Mouse (Mus musculus): ENCODE data around the gene Gfer.
"Not testable (repeated sequence)": the region's sequence is repeated elsewhere in the genome, so short reads cannot be mapped to it uniquely, and the experiment has no call there.

Gene Gfer

DNA sequence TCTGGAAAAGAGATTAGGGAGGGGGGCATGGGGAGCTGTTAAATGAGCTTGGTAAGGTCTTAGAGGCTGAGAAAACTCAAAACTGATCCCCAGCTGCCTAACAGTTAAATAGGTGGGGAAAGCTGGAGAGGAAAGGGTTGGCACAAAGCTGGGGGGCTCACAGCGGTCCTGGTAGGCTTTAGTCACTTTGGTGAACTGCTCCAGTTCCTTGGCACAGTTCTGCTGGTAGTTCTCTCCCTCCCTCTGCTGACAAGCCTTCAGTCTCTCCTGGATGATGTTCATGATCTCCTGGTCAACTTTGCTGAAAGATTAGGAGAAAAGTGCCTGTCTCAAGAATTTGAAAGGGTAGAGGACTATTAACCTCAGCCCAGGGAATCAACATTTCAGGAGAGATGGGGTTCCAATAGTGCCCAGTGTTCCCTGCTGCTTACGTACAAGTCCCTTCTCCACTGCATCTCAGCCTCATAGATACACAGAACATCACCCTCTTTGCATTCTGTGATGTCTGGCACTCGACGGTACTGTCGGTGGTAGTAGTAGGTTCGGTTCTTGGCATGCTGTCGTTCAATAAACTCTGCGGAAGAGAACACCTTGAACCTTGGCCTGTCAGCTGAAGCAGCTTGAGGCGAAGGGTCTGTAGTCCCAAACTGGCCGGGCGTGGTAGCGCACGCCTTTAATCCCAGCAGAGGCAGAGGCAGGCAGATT lies 26.4 kb upstream of the Gfer start:
- DNase-seq, result no peak

DNA sequence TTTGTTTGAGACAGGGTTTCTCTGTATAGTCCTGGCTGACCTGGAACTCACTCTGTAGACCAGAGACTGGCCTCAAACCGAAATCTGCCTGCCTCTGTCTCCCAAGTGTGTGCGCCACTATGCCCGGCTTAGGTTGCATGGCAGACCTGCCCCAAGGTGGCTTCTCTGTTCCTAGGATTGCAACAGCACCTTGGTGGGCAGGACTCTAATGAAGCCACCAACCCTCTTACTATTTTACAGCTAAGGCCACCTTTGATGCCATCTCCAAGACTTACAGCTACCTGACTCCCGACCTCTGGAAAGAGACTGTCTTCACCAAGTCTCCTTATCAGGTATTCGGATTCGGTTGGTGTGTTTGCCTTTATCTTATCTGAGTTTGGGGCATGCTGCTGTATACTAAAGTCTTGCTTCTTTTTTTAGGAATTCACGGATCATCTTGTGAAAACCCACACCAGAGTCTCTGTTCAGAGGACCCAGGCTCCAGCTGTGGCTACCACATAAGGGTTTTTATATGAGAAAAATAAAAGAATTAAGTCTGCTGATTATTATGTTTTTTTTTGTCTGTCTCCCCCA lies 25.5 kb upstream of the Gfer start:
- DNase-seq, result not testable (repeated sequence)

DNA sequence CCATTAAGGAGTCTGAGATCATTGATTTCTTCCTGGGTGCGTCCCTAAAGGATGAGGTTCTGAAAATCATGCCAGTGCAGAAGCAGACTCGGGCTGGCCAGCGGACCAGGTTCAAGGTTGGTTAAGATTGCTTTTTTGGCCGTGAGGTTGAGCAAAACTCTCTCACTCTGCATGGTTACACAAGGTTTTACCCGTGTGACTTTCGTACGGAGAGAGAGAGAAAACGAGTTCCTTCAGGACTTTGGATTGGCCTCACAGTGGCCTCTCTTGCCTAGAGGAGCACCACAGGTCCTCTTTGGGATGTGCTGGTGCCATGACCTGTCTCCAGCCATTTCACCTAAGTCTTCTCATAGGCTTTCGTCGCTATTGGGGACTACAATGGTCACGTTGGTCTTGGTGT lies 24.7 kb upstream of the Gfer start:
- peak in 1 of 2 experiments; percentile 23 for DNase-seq

DNA sequence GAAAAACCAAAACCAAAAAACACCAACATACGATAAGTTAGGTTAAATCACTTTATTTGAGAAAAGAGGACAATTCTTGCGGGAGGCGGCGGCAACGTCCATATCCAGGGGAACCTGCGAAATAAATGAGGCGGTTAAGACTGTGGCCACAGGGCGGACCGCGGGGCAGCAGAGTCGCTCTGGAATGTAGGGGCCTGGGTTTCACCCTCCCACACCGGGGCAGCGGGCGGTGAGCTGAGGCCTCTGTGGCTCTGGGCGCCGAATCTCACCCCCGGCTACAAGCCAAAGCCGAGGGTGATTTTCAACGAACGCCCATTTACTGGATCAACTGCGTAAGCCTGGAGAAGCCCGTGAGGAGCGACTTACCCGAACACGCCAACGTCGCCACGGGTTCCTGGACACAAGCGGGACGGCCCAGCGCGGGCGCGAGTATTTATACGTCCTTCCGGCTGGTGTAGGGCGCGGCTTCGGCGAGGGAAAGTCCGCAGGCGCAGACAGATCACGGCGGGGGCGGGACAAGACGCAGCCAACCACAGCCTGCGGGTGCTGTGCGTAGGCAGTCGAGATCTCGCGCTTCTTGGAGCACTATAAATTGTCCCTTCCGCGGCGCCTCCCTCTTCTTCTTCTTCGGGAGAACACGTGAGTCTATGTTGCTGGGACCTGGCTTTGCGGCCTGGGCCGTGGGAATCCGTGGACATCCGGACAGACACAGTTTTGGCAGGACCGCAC lies 23.7 kb upstream of the Gfer start:
- DNase-seq, result peak; percentile 96 to 97

DNA sequence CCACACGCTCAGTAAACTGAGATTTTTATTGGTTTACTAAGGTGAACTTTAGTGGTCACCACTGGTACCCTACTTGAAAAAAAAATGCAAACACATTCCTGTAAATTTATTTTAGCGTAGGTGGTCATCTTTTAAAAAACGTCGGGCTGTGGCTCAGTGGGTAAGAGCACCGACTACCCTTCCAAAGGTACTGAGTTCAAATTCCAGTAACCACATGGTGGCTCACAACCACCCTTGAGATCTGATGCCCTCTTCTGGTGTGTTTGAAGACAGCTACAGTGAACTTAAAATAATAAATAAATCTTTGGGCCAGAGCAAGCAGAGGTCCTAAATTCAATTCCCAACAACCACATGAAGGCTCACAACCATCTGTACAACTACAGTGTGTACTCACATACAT lies 23.0 kb upstream of the Gfer start:
- not testable (repeated sequence) for DNase-seq

DNA sequence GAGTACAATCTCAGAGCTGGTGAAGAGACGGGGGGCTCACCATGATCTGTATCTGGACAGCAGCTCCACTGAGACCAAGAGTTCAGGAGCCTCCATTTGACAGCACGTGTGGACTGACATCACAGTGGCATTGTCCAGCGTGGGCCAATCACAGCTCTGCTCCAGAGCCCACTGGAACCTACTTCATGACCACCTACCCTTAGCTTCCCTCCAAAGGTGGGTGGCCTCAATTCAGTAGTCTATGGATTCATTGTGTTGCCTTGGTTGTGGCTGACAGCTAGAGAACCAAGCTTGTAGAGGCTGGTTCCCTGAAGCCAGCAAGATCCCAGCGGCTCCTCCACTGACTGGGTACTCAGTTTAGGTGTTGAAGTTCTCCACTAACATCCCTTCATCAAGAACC lies 22.0 kb upstream of the Gfer start, which contains the start of the genes Rnf151 and Rps2:
Rnf151 (minus strand) TSS at position 121 of the 400 bp plus-strand sequence.
Rps2 (plus strand) TSS at position 174 of the 400 bp plus-strand sequence.
- no peak for DNase-seq

DNA sequence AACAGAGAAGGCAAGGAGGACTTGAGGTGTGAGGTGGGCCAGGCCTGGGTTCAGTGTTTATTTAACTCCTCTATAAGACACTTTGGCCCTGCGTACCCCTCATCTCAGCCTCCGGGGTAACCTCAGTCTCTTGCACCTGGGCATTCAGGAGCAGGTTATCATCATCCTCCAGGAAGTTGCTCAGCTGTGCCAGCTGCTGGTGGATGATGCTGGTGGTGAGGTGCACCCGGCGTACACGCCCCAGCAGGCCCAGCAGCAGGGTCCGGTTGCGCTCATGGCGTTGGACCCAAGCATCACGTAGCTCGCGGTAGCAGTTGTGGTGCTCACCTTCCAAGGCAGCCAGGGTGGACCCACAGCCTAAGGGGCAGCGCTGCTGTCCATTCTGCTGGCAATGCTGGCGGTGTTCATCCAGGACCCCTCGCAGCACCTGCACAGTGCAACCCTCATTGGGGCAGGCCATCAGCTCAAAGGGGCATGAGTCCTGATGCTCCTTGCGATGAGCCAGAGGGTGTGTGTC lies 20.3 kb upstream of the Gfer start:
- no peak for DNase-seq

DNA sequence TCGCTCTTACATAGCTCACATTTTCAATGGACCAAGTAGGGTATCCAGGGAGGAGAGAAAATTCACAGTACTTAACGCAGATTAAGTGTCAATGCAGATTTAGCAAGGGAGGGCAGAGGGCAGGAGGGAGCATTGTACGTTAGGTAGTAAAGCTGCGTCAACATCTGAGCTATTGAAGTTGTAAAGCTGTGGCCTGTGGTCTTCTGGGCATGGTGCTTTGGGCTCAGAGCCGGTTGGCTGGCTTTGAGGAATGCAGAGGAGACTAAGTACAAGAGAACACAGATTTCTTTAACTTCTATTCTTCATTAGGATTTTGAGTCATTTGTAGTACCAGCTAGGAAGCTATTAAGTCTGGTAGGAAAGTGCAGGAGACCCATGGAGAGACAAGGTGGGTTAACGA lies 19.6 kb upstream of the Gfer start:
- DNase-seq, result no peak

DNA sequence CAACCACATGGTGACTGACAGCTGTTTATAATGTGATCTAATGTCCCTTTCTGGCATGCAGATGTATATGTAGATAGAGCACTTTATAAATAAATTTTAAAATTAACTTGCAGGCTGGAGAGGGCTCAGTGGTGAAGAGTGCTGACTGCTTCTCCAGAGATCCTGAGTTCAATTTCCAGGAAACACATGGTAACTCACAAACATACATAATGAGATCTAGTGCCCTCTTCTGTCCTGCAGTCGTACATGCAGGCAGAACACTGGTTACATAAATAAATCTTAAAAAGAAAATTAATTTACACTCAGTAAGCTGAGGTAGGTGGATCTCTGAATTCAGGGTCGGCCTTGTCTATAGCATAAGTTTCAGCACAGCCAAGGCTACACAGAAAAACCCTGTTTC lies 12.7 kb upstream of the Gfer start:
- DNase-seq, result no peak

DNA sequence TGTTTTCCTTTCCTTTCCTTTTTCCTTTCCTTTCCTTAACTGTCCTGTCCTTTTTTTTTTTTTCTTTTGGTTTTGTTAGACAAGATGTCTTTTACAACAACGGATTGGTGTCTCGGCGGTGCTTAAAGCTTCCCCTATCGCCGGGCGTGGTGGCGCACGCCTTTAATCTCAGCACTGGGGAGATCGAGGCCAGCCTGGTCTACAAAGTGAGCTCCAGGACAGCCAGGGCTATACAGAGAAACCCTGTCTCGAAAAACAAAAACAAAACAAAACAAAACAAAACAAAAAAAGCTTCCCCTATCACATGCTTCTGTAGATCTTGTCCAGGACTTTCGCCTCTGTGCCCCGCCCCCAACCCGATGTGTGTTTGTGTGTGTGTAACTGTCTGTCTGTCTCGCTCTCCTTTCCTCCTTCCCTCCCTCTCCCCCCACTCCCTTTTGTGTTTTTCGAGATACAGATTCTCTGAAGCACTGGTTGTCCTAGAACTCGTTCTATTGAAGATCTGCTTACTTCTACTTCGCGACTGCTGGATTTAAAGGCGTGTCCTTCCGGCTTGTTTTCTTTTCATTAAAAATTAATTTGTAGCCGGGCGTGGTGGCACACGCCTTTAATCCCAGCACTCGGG lies 12.0 kb upstream of the Gfer start:
- peak in 1 of 2 experiments; percentile 41 for DNase-seq

DNA sequence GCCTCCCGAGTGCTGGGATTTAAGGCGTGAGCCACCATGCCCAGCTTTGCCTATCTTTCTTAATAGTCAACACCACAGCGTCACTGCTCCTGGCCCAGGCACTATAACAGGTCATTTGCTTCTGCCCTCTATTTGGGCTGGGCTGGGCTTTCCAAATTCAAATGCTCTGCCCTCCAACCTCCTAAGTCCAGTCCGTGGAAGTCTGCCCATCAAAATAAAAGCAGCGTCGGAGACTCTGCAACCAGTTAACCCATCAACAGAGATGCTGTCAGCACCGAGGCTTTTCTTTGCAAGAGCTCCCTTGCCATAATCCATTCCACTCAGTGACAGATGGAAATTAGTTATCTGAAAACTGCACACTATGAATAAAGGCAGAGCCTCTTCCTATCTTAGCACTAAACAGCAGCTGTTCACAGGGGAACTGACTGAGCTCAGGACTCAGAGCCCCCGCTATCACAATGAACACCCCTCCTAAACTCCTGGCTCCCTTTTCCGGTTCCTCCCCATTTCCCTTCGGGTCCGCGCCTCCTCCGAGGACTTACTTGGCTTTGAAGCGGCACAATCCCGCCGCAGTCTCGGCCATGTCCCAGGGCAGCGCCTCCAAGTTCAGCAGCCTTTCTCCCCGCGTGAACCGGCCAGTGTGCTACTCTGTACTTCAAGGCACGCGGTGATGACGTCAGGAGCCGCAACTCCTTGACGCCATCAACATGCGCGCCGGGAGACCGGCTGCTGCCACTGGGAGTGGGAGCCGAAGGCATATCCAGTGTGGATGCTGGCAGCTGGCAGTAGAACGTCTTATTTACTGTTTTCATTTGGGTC lies 11.2 kb upstream of the Gfer start, which contains the start of gene Tbl3:
Tbl3 (minus strand) TSS at position 679 of the 819 bp plus-strand sequence.
- peak; percentile 95 for DNase-seq

DNA sequence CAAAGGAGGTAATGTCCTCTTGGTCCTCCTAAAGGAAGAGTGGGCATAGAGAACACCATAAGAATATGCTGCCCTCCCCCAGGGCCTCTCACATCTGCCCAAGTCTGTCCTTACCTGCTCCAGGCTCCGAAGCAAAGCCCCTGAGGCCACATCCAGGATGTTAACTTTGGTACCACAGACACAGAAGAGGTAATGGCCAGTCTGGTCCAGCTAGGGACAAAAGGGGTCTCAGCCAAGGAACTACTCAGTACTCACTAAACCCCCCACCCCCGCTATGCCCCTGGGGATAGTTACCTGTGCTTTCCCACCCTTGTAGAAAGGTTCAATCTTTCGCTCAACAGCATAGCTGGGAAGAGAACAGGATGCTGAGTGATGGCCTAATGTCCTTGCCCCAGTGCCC lies 9.9 kb upstream of the Gfer start:
- no peak for DNase-seq

DNA sequence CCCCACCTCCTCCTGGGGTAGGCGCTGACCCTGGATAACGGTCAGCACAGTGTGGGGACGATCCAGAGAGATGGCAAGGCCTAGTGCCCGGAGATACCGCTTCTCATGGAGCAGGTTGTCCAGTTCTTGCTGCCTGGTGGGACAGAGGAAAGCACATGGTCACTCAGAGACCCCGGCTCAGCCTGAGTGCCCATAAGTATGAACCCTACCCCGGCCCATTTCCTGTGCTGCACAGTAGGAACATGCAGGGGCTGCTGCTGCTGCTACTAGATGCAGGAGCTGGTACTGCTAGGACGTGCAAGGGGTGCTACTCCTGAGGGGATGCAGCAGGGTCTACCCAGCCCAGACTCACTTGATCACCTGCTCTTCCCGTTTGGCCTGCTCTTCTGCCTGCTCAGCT lies 5.3 kb upstream of the Gfer start:
- no peak for DNase-seq

DNA sequence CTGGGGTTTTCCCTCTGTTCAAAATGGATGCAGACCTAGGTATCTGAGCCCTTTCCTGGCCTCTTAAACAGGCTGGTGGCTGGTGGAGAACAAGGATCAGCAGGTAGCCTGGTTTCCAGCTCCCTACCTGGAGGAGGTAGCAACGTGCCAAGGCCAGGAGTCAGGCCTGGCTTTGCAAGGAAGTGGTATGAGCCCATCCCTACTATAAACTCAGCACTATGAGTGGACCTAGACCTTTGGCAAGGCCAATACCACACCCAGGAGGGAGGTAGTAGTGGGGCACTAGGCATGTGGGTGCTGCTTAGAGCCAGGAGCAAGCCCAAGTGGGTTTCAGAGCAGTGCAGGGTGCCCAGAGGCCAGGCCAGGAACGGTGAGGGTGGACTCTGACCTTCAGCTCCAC lies 3.5 kb upstream of the Gfer start:
- no peak for DNase-seq

DNA sequence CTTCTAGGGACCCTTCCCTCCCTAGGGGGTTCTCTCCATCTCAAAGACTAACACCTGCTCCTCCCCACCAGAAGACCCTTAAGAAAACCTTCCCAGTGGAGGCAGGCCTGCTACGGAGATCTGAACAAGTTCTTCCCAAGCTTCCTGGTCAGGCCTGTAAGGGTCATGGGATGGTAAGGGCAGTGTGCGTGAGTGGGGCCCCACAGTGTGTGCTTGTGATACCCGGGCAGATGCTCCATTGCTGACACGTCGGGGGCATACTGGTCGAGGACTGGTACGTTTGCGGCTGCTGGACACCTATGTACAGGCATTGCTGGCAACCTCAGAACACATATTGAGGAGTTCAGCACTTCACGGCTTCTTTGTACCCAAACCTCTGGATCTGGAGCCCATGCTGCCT lies 2.8 kb upstream of the Gfer start:
- DNase-seq, result no peak

DNA sequence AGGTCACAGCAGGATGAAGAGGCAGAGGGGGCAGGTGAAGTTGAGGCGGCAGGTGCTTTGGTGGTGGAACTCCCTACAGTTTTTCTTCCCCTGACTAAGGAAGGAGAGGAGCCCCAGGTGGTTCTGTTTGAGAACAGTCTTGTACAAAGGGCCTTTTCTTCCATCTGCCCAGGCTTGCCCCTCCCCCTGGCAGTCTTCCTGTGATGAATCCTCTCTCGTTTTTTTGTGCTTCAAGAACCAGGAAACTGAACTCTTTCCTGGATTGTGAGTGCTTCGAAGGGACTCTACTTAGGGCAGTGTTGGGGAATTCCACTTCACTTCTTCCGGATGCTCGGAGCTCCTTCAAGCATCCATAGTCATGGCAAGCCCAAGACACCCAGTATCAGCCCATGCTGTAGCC lies 2.0 kb upstream of the Gfer start:
- DNase-seq, result no peak

DNA sequence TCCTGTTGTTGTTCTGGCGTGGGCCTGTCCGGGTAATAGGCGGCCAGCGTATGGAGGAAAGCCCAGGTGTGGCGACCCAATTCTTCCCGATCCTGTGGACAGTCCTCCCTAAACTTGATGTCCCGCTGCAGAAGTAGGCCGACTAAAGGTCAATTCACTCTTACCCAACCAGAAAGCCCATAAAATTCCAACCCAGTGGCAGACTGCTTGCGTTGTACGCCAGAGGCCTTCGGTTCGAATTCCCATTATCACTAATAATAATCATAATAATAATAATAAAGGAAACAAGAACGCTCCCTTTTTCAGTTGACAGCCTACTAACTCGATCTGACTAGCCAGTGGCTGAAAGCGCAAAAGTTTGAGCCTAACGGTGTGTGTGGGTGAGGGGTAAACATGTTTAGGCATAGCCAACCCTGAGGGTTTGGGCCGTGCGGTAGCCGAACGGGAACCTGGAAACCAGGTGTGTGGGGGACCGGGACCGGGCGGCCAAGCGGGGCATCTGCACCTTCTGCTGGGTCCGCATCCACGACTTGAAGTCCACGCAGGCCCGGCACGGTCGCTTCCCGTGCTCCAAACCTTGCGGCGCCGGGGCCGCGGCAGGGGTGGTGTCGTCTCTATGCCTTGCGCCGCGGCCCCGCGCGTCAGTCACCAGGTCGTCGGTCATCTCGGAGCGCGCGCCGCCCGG lies 488 bp downstream of the Gfer start:
- no peak for DNase-seq

DNA sequence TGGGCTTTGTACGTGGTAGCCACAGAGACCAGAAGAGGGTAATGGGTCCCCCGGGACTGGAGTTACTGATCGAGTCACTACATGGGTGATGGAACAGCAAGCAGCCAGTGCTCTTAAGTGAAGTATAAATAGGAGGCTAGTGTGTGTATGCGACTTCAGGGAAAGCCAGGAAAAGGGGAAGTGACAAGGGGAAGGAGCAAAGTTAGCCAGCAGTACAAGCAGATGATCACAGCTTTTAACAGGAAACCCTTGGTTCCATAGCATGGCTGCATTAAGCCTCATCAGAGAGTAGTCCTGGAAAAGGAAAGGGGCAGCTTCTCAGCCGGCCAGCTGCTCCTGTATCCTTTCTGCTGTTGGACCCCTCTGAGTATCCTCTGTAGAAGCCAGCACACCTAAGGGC lies 3.6 kb downstream of the Gfer start:
- no peak for DNase-seq

DNA sequence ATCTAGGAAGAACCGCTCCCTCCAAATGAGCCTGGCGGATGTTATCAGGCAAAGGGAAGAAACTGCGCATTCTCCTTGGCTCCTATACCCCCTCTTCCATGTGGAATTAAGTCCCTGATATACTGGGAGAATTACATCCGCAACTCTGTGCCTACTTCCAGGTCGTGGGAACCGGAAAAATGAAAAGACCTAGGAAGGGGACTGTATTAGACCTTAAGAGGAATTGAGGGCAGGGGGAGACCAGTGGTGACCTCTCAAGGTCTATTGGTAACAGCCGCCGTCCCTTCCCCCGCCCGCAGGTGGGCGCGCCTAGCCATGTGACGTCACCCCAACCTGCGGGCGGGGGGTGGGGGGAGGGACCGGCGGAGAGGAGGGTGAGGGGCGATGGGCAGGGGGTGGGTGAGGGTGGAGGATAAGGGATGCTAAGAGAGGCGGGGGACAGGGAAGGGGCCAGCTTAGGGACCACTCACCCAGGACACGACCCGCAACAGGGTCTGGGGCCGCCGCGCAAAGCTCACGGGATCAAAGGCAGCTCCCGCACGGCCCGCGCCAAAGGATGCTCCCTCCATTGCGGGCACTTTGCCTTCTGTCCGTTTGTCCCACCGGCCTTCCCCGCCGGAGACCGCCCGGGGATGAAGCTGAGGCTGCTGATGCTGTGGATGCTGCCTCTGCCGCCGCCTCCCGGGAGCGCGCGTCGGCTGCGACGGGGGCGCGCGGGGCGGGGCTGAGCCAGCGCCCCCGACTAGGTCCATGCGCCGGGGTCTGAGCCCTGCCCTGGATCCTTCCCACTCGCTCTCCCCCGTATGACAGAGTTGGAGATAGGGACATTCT lies 6.5 kb downstream of the Gfer start, which contains the start of gene Syngr3:
Syngr3 (minus strand) TSS at position 705 of the 831 bp plus-strand sequence.
- peak in 1 of 2 experiments; percentile 26 for DNase-seq

DNA sequence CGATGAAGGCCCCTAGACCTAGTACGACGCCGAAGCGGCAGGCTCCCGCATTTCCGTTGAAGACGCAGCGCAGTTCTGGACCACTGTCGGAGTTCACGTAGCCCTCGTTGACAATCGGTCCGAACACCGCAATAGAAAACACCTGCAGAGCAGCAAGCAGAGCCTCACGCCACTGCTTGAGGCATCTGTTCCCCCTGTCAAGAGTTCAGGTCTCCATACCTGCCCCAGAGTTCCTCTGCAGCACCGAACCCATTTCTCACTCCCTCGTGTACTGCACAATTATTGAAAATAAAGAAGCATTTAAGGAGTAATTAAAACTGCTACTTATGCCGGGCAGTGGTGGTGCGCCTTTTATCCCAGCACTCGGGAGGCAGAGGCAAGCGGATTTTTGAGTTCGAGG lies 8.4 kb downstream of the Gfer start:
- no peak for DNase-seq

DNA sequence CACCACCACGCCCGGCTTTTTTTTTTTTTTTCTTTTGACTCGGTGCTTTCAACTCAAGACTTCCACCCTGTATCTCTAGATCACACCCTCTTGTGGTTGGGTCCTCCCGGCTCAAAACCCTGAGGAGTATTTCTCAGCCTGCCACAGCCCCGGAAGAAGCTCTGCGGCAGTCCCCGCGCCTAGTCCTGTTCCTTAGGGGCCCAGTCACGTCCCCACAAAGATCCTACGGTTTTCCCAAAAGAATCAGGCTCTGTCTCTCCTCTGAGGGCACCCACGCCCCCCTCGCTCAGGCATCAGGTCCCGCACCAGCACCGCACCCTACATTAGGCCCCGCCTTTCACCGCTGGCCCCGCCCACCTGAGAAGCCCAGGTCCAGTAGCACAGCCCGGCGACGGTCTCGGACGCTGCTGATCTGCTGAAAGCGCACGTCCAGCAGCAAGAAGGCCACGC lies 8.8 kb downstream of the Gfer start:
- DNase-seq, result peak; percentile 66 to 68
